Mouse (Mus musculus) hindbrain, embryonic 13.5 days (tissue): ENCODE data around the gene Plekho1. TPM values are rescaled to one million over a fixed set of nuclear protein-coding genes. Genes with fewer than 3 reads are reported as not detected.

Source experiments
- ATAC-seq: fragments of 200-750 bp; cut with Nextera tagmentation; 2 replicates; pipeline ENCODE4 v1.8.0; 2017; ENCODE audit warnings: moderate TSS enrichment; ENCODE audit not compliant: low FRiP score
- H3K27ac ChIP-seq: fragments of 300-500 bp; sonication (generic); 2 replicates; pipeline ENCODE4 v1.5.1; 2015; ENCODE audit warnings: inconsistent platforms, mild to moderate bottlenecking, moderate library complexity
- H3K27me3 ChIP-seq: fragments of 300-500 bp; sonication (generic); 2 replicates; pipeline ENCODE4 v1.6.1; 2015; ENCODE audit warnings: mild to moderate bottlenecking, inconsistent platforms
- H3K36me3 ChIP-seq: fragments of 300-500 bp; sonication (generic); 2 replicates; pipeline ENCODE4 v1.6.1; 2015; ENCODE audit warnings: mild to moderate bottlenecking, inconsistent platforms
- H3K4me1 ChIP-seq: fragments of 300-500 bp; sonication (generic); replicated peaks from 2 replicates; pipeline ENCODE4 v1.6.1; 2015; ENCODE audit warnings: inconsistent platforms
- H3K4me2 ChIP-seq: fragments of 300-500 bp; sonication (generic); 2 replicates; pipeline ENCODE4 v1.6.1; 2015; ENCODE audit warnings: inconsistent platforms, mild to moderate bottlenecking, moderate library complexity
- H3K4me3 ChIP-seq: fragments of 300-500 bp; sonication (generic); 2 replicates; pipeline ENCODE4 v1.5.1; 2015; ENCODE audit warnings: mild to moderate bottlenecking, inconsistent platforms
- H3K9ac ChIP-seq: fragments of 300-500 bp; sonication (generic); 2 replicates; pipeline ENCODE4 v1.6.1; 2015; ENCODE audit warnings: mild to moderate bottlenecking, inconsistent platforms
- H3K9me3 ChIP-seq: fragments of 300-500 bp; sonication (generic); 2 replicates; pipeline ENCODE4 v1.6.1; 2016; ENCODE audit warnings: inconsistent platforms
- WGBS: fragments of 180-500 bp; shearing (Covaris S2); methylation state at CpG from one replicate; pipeline ENCODE4 v1.1.7; 2015; 5-methylcytosine and 5-hydroxymethylcytosine counted together
- polyA plus RNA-seq: library from polyadenylated mRNA; unstranded; fragments of >200 nt; fragmentation: Nextera tagmentation; extraction: Ambion mirVana; gene quantifications from 2 replicates; pipeline ENCODE4 v1.2.1, GENCODE M21; 2015

The Plekho1 gene
- polyA plus RNA-seq, 1 experiment from 2014 or later = 65.4 TPM

GRCm38 (mm10) chr3:96029766-96030165 is 34.0 kb upstream of the Plekho1 start:
- ATAC-seq = no peak
- H3K27me3 ChIP-seq = no peaks in the 10 kb centered on the region
- H3K27ac ChIP-seq = no peak overlapping the region
- no peak overlapping the region for H3K4me3 ChIP-seq
- WGBS = 87% methylated on average over 11 of the region's 11 CpGs
- no peaks in the 10 kb centered on the region for H3K4me1 ChIP-seq
- H3K4me2 ChIP-seq = no peak overlapping the region
- H3K9me3 ChIP-seq = no peaks in the 10 kb centered on the region
- peaks cover 58% of the 10 kb centered on the region for H3K36me3 ChIP-seq
- no peak overlapping the region for H3K9ac ChIP-seq

DNA sequence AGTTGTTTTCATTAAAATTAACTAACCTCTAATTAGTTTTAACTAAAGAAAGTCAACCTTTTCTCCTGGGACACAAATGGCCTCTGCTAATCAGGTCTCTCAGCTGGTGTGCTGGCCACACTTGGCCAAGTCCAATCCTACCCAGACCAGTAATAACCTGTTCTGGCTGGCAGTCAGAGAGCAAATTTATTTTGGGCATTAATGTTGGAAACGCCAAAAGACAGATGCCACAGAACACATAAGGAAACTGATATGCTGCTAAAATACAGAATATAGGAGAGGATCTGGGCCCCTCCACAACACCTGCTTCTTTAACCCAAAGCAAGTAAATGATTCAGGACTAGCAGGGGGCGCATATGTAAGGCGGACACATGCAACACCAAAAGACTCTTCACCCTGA is 33.5 kb upstream of the Plekho1 start:
- H3K9me3 ChIP-seq = no peaks in the 10 kb centered on the region
- no peak for ATAC-seq
- peaks cover 60% of the 10 kb centered on the region for H3K36me3 ChIP-seq
- H3K4me3 ChIP-seq = no peak overlapping the region
- H3K4me1 ChIP-seq = no peaks in the 10 kb centered on the region
- no peaks in the 10 kb centered on the region for H3K27me3 ChIP-seq
- H3K4me2 ChIP-seq = no peak overlapping the region
- H3K9ac ChIP-seq = no peak overlapping the region
- WGBS = 85% methylated on average over 3 of the region's 3 CpGs
- no peak overlapping the region for H3K27ac ChIP-seq

GRCm38 (mm10) chr3:96027875-96028274 is 32.1 kb upstream of the Plekho1 start:
- H3K27me3 ChIP-seq = no peaks in the 10 kb centered on the region
- no peak overlapping the region for H3K4me3 ChIP-seq
- 84% methylated on average over 1 of the region's 1 CpGs for WGBS
- H3K9ac ChIP-seq = no peak overlapping the region
- peaks cover 52% of the 10 kb centered on the region for H3K36me3 ChIP-seq
- no peaks in the 10 kb centered on the region for H3K9me3 ChIP-seq
- no peak overlapping the region for H3K27ac ChIP-seq
- no peak for ATAC-seq
- H3K4me1 ChIP-seq = no peaks in the 10 kb centered on the region
- no peak overlapping the region for H3K4me2 ChIP-seq

DNA sequence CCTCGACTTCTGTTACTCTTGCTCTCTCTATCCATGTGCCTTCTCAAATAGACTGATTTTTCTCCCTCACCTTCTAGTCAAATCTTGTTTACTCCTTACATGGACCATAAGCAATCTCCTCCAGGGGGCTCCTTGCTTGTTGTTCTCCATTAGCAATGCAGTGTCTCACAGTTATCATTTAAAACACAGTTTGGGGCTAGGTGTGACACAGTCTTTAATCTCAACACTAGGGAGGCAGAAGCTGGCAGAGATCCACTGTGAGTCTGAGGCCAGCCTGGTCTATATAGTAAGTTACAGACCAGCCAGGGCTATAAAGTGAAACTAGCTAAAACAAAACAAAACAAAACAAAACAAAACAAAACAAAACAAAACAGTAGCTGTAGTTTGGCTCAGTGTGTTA is 31.3 kb upstream of the Plekho1 start:
- no peak for ATAC-seq
- Histone ChIP-seq H3K36me3 (peaks cover 47% of the 10 kb centered on the region), H3K4me3 (no peak overlapping the region), H3K4me1 (no peaks in the 10 kb centered on the region), H3K9me3 (no peaks in the 10 kb centered on the region), H3K27ac (no peak overlapping the region), H3K27me3 (no peaks in the 10 kb centered on the region), H3K9ac (no peak overlapping the region), H3K4me2 (no peak overlapping the region)
- WGBS = 91% methylated on average over 1 of the region's 1 CpGs

GRCm38 (mm10) chr3:96021421-96022128 is 25.8 kb upstream of the Plekho1 start:
- H3K9me3 ChIP-seq = no peaks in the 10 kb centered on the region
- WGBS = 80% methylated on average over 5 of the region's 5 CpGs
- H3K36me3 ChIP-seq = peaks cover 24% of the 10 kb centered on the region
- H3K4me3 ChIP-seq = no peak overlapping the region
- ATAC-seq = no peak
- no peaks in the 10 kb centered on the region for H3K27me3 ChIP-seq
- peak overlapping the region; percentile 13; the same call in 1 of the 2 replicates for H3K9ac ChIP-seq
- no peak overlapping the region for H3K4me2 ChIP-seq
- no peaks in the 10 kb centered on the region for H3K4me1 ChIP-seq
- H3K27ac ChIP-seq = no peak overlapping the region

DNA sequence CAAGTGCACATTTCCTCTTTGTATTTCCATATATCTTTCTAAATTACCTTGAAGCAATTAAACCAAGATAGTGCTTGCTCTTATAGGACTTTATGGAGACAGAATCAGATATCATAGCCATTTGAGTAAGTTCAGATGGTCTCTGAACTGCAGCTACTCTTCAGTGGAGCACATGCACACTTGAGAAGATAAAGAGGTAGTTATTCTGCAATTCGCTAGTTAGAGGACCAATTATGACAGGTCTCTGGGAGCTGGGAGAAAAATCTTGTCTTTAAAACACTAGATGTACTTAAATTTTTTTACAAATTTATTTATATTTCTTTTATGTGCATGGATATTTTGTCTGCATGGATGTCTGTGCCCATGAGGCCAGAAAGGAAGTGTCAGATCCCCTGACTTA is 24.9 kb upstream of the Plekho1 start:
- no peaks in the 10 kb centered on the region for H3K9me3 ChIP-seq
- no peak overlapping the region for H3K9ac ChIP-seq
- 91% methylated on average over 1 of the region's 1 CpGs for WGBS
- H3K4me3 ChIP-seq = no peak overlapping the region
- no peak overlapping the region for H3K4me2 ChIP-seq
- H3K27me3 ChIP-seq = no peaks in the 10 kb centered on the region
- H3K27ac ChIP-seq = no peak overlapping the region
- no peaks in the 10 kb centered on the region for H3K4me1 ChIP-seq
- peaks cover 19% of the 10 kb centered on the region for H3K36me3 ChIP-seq
- no peak for ATAC-seq

DNA sequence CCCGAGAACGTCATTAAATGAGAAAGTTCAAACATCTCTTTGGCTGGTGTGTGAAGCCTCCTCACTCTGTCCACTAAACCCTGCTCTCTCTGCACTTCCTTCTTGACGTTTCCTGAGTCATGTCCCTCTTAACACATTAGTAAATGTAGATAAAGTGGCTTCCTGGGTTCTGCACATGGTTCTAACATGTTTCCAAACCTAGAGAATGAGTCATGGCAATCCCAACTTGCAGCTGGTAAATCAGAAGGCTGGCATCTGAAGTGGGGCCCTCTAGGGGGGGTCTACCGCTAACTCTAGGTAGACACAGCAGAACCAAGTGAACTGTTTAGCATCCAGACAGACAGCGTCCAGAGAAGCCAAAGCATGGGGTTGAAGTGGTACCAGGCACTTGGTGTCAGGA is 21.7 kb upstream of the Plekho1 start:
- H3K27ac ChIP-seq = no peak overlapping the region
- H3K4me2 ChIP-seq = no peak overlapping the region
- WGBS = 81% methylated on average over 5 of the region's 5 CpGs
- H3K9ac ChIP-seq = no peak overlapping the region
- no peaks in the 10 kb centered on the region for H3K9me3 ChIP-seq
- H3K4me3 ChIP-seq = no peak overlapping the region
- no peaks in the 10 kb centered on the region for H3K4me1 ChIP-seq
- ATAC-seq = no peak
- H3K27me3 ChIP-seq = no peaks in the 10 kb centered on the region
- peaks cover 22% of the 10 kb centered on the region for H3K36me3 ChIP-seq

GRCm38 (mm10) chr3:96016257-96016889 is 20.6 kb upstream of the Plekho1 start:
- Histone ChIP-seq H3K27ac (no peak overlapping the region), H3K9ac (no peak overlapping the region), H3K27me3 (no peaks in the 10 kb centered on the region), H3K36me3 (peaks cover 22% of the 10 kb centered on the region), H3K4me2 (no peak overlapping the region), H3K4me3 (no peak overlapping the region), H3K4me1 (no peaks in the 10 kb centered on the region), H3K9me3 (no peaks in the 10 kb centered on the region)
- WGBS = 94% methylated on average over 2 of the region's 2 CpGs
- ATAC-seq = 0 out of 2 replicates have a peak, but pooled peaks have one; percentile 36

DNA sequence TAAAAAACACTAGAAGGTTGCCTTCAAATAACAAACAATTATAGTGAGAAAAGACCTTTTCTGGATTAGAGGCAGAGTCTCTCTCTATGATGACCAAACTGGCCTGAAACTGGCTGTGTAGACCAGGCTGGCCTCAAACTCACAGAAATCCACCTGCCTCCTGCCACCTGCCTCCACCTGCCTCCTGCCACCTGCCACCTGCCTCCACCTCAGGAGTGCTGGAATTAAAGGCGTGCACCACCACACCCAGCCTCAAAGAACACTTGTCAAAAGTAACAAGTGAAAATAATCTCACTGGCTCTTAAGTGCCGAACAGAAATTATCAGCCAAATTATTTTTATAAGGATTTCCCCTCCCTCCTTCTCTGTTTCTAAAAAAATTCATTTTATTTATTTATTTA is 19.9 kb upstream of the Plekho1 start:
- WGBS = 88% methylated on average over 2 of the region's 2 CpGs
- Histone ChIP-seq H3K27ac (no peak overlapping the region), H3K36me3 (peaks cover 22% of the 10 kb centered on the region), H3K9ac (no peak overlapping the region), H3K27me3 (no peaks in the 10 kb centered on the region), H3K4me2 (no peak overlapping the region), H3K4me3 (no peak overlapping the region), H3K9me3 (no peaks in the 10 kb centered on the region), H3K4me1 (no peaks in the 10 kb centered on the region)
- ATAC-seq = no peak

DNA sequence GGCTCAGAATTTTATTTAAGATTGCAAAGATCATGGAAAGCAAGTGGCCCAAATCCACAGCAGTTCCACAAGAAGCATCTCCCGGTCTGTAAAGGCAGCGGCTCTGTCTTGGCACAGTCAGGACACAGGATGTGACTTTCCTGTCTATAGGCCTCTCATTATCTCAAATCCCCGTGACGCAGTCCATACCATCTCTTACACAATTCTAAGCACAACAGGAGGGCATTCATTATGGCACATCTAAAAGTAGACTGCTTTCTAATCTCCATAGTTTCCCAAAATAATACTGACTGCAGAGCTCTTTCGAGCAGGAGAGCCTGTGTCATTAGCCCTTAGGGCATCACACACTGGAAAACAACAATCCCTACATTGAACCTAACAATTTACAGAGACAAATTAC is 17.0 kb upstream of the Plekho1 start:
- 51% methylated on average over 5 of the region's 5 CpGs for WGBS
- no peak overlapping the region for H3K4me2 ChIP-seq
- no peak for ATAC-seq

DNA sequence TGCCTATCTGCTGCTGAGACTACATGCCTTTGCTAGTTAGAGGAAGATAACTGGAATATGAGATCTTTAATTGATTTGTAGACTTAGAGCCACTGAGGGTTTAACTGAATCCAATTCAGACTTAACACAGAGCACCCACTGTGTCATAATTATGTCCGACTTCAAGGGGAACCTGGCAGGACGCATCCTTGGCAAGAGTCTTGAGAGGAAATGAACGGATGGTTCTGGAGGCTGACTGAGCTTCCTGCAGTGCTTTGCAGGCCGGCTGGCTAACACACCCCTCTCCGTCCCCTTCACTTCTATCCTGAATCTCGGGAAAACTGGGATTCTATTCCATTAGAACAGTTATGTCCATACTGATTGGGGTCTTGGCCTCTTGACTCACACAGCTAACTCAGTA is 12.7 kb upstream of the Plekho1 start:
- H3K9ac ChIP-seq = no peak overlapping the region
- no peak overlapping the region for H3K4me2 ChIP-seq
- no peaks in the 10 kb centered on the region for H3K4me1 ChIP-seq
- WGBS = 79% methylated on average over 6 of the region's 6 CpGs
- no peak overlapping the region for H3K27ac ChIP-seq
- peaks cover 7% of the 10 kb centered on the region for H3K36me3 ChIP-seq
- H3K27me3 ChIP-seq = no peaks in the 10 kb centered on the region
- ATAC-seq = no peak
- H3K4me3 ChIP-seq = no peak overlapping the region
- no peaks in the 10 kb centered on the region for H3K9me3 ChIP-seq

More for the DNA sequence above, 17.0 kb upstream of the Plekho1 start:
- Histone ChIP-seq H3K27me3 (no peaks in the 10 kb centered on the region), H3K36me3 (peaks cover 9% of the 10 kb centered on the region), H3K4me1 (no peaks in the 10 kb centered on the region), H3K4me3 (no peak overlapping the region), H3K9ac (no peak overlapping the region), H3K27ac (no peak overlapping the region), H3K9me3 (no peaks in the 10 kb centered on the region)

DNA sequence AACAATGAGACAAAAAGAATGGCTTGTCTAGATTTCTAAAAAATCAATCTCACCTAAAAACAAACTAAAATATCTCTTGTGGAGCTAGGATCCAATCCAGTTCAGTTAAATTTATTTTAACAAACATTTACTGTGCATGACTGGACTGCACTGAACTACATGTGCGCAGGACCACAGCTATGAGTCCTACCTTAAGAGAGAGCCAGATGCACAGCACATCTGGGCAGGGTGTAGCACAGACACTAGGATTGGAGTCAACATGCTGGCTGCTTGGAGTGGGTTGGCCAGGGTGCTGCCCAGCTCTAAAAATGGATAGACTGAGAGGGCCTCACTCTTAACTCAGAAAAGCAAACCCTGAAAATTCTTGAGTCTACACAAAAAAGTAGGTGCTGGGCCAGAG is 5.8 kb upstream of the Plekho1 start:
- H3K36me3 ChIP-seq = 0 out of 2 replicates have a peak, but pooled peaks cover 7% of the 10 kb centered on the region
- ATAC-seq = no peak
- H3K9me3 ChIP-seq = no peaks in the 10 kb centered on the region
- H3K4me1 ChIP-seq = peaks cover 32% of the 10 kb centered on the region
- H3K4me2 ChIP-seq = no peak overlapping the region
- no peaks in the 10 kb centered on the region for H3K27me3 ChIP-seq
- H3K27ac ChIP-seq = no peak overlapping the region
- H3K9ac ChIP-seq = no peak overlapping the region
- WGBS = 91% methylated on average over 1 of the region's 1 CpGs
- H3K4me3 ChIP-seq = no peak overlapping the region
